Mouse (Mus musculus) adrenal gland, adult 8-10 months (tissue): ENCODE measurements around the gene Cacng6. TPM values are rescaled to one million over a fixed set of nuclear protein-coding genes. Genes with fewer than 3 reads are reported as not detected.
A peak's percentile ranks its signal among the peaks of the same experiment; 100 is the strongest.

Experiments used
- DNase-seq: peaks from one replicate; pipeline ENCODE4 v3.0.0; 2022
- total RNA-seq, 4 experiments: library from RNA; stranded (reverse); gene quantifications; 2 replicates each; pipeline ENCODE4 v1.2.4; 2022

Gene Cacng6
- total RNA-seq, 4 experiments from 2014 or later: 0.34 to 0.78 TPM; not detected in 2

DNA sequence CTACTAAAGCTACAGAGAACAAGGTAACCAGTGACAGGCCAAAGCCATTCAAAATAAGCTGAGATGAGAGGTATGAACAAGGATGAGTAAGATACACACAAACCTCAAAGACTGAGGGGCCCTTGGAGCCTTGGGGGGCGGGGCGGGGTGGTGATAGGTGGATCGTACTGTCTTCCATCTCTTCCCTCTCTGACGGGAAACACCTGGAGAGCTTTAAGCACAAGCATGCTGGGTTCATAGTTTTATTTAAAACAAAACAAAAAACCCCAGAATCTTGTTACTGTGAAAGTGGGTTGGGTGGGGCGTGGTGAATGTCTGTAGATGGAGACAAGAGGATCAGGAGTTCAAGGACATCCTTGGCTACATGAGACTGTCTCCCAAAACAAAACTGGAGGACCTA lies 3.5 kb upstream of the Cacng6 start:
- DNase-seq: no peak

GRCm38 (mm10) chr7:3421297-3421696 lies 2.7 kb upstream of the Cacng6 start:
- no peak for DNase-seq

DNA sequence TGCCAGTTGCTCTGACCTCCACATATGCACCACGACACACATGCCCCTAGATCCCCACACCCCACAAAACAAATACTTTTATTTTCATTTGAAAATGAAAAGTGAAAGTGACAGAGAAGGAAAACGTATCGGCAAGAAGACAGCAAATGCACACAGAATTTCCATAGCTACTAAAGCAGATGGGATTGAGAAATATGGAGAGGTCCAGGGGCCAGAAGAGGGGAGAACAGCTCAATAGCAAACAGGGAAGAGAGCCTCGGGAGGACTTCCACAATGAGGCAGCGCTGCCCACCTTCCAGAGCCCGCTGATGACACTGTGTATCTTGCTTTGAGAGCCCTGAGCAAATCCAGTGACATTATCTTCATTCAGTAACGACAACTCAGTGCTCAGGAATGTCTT lies 1.9 kb upstream of the Cacng6 start:
- DNase-seq: no peak

GRCm38 (mm10) chr7:3423430-3423829 lies 565 bp upstream of the Cacng6 start:
- no peak for DNase-seq

DNA sequence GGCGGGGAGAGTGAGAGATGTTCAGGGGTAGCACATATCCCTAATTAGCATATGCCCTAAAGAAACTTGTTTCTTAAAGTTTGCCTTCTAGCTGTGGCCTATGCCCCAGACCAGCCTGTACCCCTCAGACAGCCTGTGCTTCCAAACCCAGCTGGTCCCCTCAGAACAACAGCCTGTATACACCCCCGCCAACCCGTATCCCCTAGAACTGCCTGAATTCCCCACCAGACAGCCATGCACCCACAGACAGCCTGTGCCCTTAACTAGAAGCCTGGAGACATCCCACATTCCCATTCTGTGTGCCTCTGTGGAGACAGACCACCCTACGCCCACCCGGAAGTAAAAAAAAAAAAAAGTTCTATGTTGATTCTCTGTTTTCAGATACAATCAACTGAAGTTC lies 1.1 kb downstream of the Cacng6 start:
- DNase-seq: no peak

DNA sequence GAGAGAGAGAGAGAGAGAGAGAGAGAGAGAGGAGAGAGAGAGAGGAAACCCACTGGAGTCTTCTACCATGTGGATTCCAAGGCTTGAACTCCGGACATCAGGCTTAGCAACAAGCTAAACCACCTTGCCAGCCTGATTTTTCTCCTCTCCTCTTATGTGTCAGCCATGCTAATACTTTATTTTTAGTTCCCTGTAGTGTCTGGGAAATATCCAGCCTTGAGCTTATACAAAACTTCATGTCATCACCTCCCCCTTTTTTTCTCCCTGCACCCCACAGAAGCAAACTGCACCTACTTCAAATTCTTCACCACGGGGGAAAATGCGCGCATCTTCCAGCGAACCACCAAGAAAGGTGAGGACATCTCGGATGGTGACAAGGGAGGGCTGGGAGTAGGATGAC lies 6.2 kb downstream of the Cacng6 start:
- no peak for DNase-seq

DNA sequence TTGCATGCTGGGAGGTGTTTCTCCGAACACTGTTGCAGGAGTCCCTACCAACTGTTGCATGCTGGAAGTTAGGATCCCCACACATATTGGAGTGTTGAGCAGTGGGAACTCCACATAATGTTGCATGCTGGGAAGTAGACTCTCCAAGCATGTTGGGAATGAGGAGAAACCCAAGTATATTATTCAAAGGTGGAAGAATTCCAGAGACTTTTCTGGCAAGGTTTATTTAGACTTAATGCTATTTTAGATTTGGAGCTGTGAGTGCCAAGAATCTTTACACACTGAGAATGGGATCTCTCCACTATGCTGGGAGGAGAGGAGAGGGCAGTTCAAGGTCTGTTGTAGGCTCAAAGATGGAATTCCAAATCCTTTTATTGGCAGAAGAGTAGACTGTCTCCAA lies 8.1 kb downstream of the Cacng6 start:
- DNase-seq: no peak

GRCm38 (mm10) chr7:3437941-3438340 lies 13.9 kb downstream of the Cacng6 start:
- DNase-seq: no peak

DNA sequence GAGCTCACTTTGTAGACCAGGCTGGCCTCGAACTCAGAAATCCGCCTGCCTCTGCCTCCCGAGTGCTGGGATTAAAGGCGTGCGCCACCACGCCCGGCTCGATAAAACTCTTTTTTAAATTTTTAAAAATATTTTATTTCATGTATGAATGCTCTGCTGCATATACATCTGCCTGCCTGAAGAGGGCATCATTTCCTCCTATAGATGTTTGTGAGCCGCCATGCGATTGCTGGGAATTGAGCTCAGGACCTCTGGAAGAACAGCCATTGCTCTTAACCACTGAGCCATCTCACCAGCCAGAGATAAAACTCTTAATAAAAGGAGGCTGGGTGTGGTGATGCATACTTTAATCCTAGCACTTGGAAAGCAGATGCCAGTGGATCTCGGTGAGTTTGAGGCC lies 16.0 kb downstream of the Cacng6 start:
- DNase-seq: no peak

GRCm38 (mm10) chr7:3440526-3440925 lies 16.5 kb downstream of the Cacng6 start:
- DNase-seq: no peak

- no peak for DNase-seq
Measured at GRCm38 (mm10) chr7:3442476-3443062, 18.6 kb downstream of the Cacng6 start.

GRCm38 (mm10) chr7:3444678-3445077 lies 20.7 kb downstream of the Cacng6 start:
- DNase-seq: no peak

- no peak for DNase-seq
Measured at GRCm38 (mm10) chr7:3446584-3446983, 22.6 kb downstream of the Cacng6 start.

GRCm38 (mm10) chr7:3447026-3447425 lies 23.0 kb downstream of the Cacng6 start:
- DNase-seq: no peak

DNA sequence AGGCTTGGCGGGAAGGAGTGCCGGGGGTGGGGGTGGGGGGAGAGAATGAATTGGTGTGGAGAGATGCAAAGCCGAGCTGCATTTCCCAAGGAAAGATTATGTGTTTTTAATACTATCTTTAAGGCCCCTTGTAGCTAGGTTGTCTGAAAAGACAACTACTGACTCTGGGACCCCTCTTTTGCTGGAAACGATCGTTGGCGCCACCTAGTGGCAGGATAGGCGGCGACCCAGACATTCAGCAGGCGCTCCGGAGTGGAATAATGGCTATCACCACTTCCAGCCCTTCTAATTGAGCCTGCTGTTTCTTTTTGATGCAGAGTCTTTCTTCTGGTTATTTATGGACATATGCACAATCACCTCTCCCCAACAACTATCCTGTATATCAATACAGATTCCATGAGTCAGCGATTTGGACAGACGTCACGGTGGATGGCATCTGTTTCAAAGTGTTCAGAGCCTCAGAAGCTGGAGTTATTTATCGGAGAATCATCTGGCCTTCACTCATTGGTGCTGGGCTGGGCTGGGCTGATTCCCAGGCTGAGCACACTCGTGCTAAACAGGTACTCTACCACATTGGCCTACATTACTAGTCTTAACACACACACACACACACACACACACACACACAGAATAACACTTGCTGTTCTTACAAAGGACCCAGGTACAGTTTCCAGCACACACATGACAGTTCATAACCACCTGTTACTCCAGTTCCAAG lies 24.9 kb downstream of the Cacng6 start:
- peak; percentile 52 for DNase-seq

- no peak for DNase-seq
Measured at GRCm38 (mm10) chr7:3450671-3451070, 26.7 kb downstream of the Cacng6 start.

GRCm38 (mm10) chr7:3451161-3451560 lies 27.2 kb downstream of the Cacng6 start:
- DNase-seq: peak; percentile 38

DNA sequence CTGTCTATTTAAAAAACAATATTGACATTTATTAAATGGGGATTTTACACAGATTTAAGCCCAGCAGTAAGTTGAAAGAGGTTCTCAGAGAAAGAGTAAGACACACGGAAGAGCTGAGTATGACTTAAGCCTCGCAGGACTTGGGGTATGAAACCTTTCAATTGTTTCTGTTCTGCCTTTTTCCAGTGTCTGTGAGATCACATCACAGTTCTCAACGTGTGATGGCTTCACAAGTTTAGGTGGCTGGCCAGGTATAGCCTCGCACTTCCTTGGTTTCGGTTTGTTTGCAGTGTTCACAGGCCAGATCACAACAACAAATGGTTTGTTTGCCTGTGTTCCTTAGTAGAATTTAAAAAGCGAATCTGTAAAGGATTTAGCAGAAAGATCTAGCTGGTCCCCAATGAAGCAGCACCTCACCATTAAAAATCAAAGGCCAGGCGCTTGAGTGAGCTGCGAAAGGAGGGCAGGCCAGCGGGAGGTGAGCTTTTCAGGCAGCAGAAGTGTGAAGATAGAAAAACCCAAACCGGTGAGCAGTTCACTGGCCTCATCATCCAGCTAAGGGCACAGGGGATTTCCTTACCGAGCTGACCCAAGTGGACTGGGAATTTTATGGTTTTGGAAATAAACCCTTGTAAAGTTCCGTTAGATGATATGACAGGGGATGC lies 29.0 kb downstream of the Cacng6 start:
- no peak for DNase-seq

DNA sequence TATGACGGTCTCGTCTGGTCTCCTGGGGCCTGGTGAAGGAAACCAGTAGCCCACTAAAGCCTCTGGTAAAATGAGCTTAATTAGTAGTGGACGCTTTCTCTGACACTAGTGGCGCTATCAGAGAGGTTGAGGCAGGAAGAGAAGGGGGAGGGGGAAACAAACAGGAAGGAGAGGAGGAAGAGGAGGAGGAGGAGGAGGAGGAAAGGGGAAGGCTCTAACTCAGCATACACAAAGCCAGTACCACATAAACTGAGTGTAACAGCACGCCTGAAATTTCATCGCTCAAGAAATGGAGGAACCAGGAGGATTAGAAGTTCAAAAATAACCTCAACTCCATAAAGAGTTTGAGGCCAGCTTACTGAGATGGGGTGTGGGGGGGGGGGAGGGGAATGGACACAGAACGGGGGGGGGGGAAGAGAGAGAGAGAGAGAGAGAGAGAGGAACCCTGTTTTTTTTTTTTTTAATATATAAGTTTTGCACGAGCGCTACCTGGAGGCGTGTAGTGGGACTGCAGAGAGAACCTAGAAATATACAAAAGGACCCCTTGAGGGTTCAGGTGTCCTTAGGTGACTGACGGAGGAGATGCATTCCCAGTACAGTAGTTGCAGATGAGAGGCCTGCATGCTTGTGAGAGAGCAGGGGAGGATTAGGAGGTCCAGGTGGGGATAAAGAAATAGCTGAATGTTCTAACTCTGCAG lies 29.6 kb downstream of the Cacng6 start:
- no peak for DNase-seq

GRCm38 (mm10) chr7:3457111-3457840 lies 33.3 kb downstream of the Cacng6 start:
- DNase-seq: no peak

- DNase-seq: peak; percentile 51
Measured at GRCm38 (mm10) chr7:3457841-3458217, 33.8 kb downstream of the Cacng6 start.

DNA sequence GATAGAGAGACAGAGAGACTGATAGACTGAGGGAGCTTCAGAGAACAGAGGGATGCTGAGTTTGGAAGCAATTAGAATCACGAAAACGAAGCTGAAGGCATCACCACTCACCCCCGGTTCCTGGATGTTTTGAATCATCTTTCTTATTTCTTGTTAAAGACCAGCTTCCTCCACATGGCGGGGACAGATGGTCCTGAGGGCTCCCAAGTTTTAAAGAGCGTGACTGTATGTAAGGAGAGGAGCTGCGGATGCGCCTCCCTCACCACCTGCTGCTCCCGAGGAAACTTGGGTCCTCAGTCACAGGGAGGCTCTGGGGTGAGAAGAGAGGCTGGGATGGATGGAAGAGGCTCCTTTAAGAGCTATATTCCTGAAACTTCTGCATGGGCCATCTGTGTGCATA lies 36.3 kb downstream of the Cacng6 start:
- no peak for DNase-seq

DNA sequence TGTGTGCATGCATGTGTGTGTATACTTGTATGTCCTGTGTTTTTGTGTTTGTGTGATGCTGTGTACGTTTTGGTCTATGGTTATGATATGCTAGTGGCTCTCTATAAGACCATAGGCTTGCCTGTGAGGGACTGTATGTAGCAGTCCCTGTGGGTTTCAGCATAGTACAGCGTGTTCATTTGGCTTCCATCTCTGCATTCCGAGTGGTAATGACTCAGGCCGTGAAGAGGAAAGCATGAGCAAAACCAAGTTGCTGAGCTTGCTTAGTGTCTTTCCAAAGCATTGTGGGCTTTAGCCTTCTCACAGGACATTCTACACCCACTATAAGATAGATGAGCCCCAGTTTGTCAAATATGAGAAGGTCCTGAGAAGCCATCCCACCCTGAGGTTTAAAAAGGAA lies 39.3 kb downstream of the Cacng6 start:
- DNase-seq: no peak
